Mouse (Mus musculus): ENCODE measurements around the gene Ryr3. TPM values are rescaled to one million over a fixed set of nuclear protein-coding genes. Genes with fewer than 3 reads are reported as not detected.

Gene Ryr3
- polyA plus RNA-seq, 1 experiment = 0.76 TPM

DNA sequence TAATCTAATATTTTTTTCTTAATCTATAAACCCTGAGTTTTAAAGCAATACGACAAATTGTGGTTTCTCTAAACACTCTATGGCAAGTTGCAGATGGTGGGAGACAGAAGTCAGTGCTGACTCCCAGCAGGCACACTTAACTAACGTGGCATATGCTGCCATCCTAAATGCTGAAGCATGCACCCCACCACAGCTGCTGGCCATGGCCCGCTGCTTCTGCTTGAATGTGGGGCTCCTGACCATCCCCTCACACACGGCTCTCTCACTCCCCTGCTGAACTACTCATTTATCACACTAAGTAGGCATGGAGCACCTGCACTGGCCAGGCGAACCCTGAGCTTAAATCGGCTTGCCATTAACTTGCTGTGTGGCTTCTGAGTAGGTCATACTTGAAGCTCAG, 29.7 kb downstream of the Ryr3 start:
- Histone ChIP-seq H3K4me1 (ENCODE audit: control insufficient read depth, insufficient read depth, low read length) (no peaks in the 10 kb centered on the region), H3K4me3 (ENCODE audit: insufficient read depth, low read length) (no peak overlapping the region), H3K27ac (ENCODE audit: insufficient read depth, low read length) (no peak overlapping the region)
- TF ChIP-seq CTCF (IDR thresholded peaks at IDR 0.05; ENCODE audit: borderline replicate concordance, insufficient read depth, low read length) = no peak

GRCm38 (mm10) chr2:113181701-113182100, 35.2 kb downstream of the Ryr3 start:
- H3K4me1 ChIP-seq (ENCODE audit: control insufficient read depth, insufficient read depth, low read length) = no peaks in the 10 kb centered on the region
- no peak overlapping the region for H3K27ac ChIP-seq (ENCODE audit: insufficient read depth, low read length)
- TF ChIP-seq POLR2A (IDR thresholded peaks at IDR 0.05; ENCODE audit: low read depth, low read length) (no peak), CTCF (IDR thresholded peaks at IDR 0.05; ENCODE audit: borderline replicate concordance, insufficient read depth, low read length) (no peak)
- H3K4me3 ChIP-seq (ENCODE audit: insufficient read depth, low read length) = no peak overlapping the region

DNA sequence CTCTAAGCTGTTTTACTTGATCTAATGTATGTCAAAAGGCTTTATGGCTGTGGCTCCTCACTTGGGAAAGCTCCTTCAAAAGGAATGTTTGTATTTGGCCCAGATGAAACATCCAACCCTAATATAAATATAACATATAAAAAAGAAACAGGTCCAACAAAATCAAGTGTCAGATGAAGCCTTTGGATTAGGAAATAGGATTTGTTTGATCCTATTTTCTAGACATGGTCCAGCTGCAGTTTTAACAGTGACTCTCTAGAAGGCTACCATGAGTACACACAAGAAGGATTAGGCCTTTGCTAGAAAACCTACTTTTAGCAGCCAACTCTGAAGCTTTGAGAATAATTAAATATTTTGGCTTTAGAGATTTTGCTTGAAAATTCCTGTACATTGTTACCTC, 38.8 kb downstream of the Ryr3 start:
- Histone ChIP-seq H3K4me1 (ENCODE audit: control insufficient read depth, insufficient read depth, low read length) (no peaks in the 10 kb centered on the region), H3K27ac (ENCODE audit: insufficient read depth, low read length) (no peak overlapping the region), H3K4me3 (ENCODE audit: insufficient read depth, low read length) (no peak overlapping the region)
- no peak for TF ChIP-seq POLR2A (IDR thresholded peaks at IDR 0.05; ENCODE audit: low read depth, low read length)
- TF ChIP-seq CTCF (IDR thresholded peaks at IDR 0.05; ENCODE audit: borderline replicate concordance, insufficient read depth, low read length) = no peak

GRCm38 (mm10) chr2:113176337-113176736, 40.6 kb downstream of the Ryr3 start:
- TF ChIP-seq POLR2A (IDR thresholded peaks at IDR 0.05; ENCODE audit: low read depth, low read length) (no peak), CTCF (IDR thresholded peaks at IDR 0.05; ENCODE audit: borderline replicate concordance, insufficient read depth, low read length) (no peak)
- H3K27ac ChIP-seq (ENCODE audit: insufficient read depth, low read length) = no peak overlapping the region
- no peaks in the 10 kb centered on the region; the same call in 1 of the 2 replicates for H3K4me1 ChIP-seq (ENCODE audit: control insufficient read depth, insufficient read depth, low read length)
- no peak overlapping the region for H3K4me3 ChIP-seq (ENCODE audit: insufficient read depth, low read length)

DNA sequence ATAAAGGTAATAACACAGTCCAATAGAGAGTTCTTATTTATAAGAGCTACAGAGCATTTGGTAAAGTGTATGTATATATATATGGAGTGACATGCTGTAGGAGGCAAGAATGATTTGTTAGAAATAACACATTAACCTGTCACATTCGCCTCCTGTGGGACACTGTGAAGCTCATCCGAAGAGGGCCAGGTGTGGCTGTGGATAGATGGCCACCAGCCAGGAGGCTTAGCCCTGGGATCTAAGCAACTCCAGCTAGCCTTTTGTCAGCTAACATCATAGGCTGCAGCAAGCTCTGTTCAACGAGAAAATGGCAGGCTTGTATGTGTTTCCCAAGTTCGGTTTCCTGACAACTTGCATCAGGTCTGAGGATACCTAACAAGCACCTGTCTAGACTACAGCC, 48.8 kb downstream of the Ryr3 start:
- H3K4me3 ChIP-seq (ENCODE audit: insufficient read depth, low read length) = no peak overlapping the region
- TF ChIP-seq POLR2A (IDR thresholded peaks at IDR 0.05; ENCODE audit: low read depth, low read length) (no peak), CTCF (IDR thresholded peaks at IDR 0.05; ENCODE audit: borderline replicate concordance, insufficient read depth, low read length) (no peak)
- H3K4me1 ChIP-seq (ENCODE audit: control insufficient read depth, insufficient read depth, low read length) = no peaks in the 10 kb centered on the region; the same call in 1 of the 2 replicates
- no peak overlapping the region for H3K27ac ChIP-seq (ENCODE audit: insufficient read depth, low read length)

GRCm38 (mm10) chr2:113161494-113161893, 55.4 kb downstream of the Ryr3 start:
- H3K27ac ChIP-seq (ENCODE audit: insufficient read depth, low read length) = no peak overlapping the region
- no peak overlapping the region for H3K4me3 ChIP-seq (ENCODE audit: insufficient read depth, low read length)
- TF ChIP-seq POLR2A (IDR thresholded peaks at IDR 0.05; ENCODE audit: low read depth, low read length) (no peak), CTCF (IDR thresholded peaks at IDR 0.05; ENCODE audit: borderline replicate concordance, insufficient read depth, low read length) (no peak)
- no peaks in the 10 kb centered on the region for H3K4me1 ChIP-seq (ENCODE audit: control insufficient read depth, insufficient read depth, low read length)

DNA sequence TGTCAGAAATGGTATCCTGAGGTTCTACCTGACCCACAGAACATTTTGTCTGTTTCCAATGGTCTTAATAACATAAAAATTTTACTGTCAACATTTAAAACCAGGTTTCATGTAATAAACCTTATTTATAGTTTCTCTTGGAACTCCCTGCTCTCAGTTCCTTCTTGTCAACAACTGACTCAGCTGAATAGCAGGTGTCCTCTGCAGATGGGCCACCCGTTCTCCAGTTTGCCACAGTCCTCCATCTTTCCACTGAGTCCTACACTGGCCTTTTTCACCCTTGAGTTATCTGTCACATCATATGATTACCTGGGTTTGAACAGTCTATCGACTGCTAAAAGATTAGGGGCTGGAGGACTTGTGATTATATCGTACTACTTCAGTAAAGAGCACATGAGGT, 79.1 kb downstream of the Ryr3 start:
- Histone ChIP-seq H3K27ac (ENCODE audit: insufficient read depth, low read length) (no peak overlapping the region), H3K4me3 (ENCODE audit: insufficient read depth, low read length) (no peak overlapping the region), H3K4me1 (ENCODE audit: control insufficient read depth, insufficient read depth, low read length) (no peaks in the 10 kb centered on the region)
- TF ChIP-seq POLR2A (IDR thresholded peaks at IDR 0.05; ENCODE audit: low read depth, low read length) = no peak
- no peak for TF ChIP-seq CTCF (IDR thresholded peaks at IDR 0.05; ENCODE audit: borderline replicate concordance, insufficient read depth, low read length)

GRCm38 (mm10) chr2:113123476-113123875, 93.4 kb downstream of the Ryr3 start:
- TF ChIP-seq POLR2A (IDR thresholded peaks at IDR 0.05; ENCODE audit: low read depth, low read length) = no peak
- TF ChIP-seq CTCF (IDR thresholded peaks at IDR 0.05; ENCODE audit: borderline replicate concordance, insufficient read depth, low read length) = no peak
- H3K4me3 ChIP-seq (ENCODE audit: insufficient read depth, low read length) = no peak overlapping the region
- no peaks in the 10 kb centered on the region for H3K4me1 ChIP-seq (ENCODE audit: control insufficient read depth, insufficient read depth, low read length)
- no peak overlapping the region for H3K27ac ChIP-seq (ENCODE audit: insufficient read depth, low read length)

GRCm38 (mm10) chr2:113119080-113119479, 97.8 kb downstream of the Ryr3 start:
- H3K27ac ChIP-seq (ENCODE audit: insufficient read depth, low read length) = no peak overlapping the region
- H3K4me1 ChIP-seq (ENCODE audit: control insufficient read depth, insufficient read depth, low read length) = no peaks in the 10 kb centered on the region
- H3K4me3 ChIP-seq (ENCODE audit: insufficient read depth, low read length) = no peak overlapping the region
- no peak for TF ChIP-seq CTCF (IDR thresholded peaks at IDR 0.05; ENCODE audit: borderline replicate concordance, insufficient read depth, low read length)
- no peak for TF ChIP-seq POLR2A (IDR thresholded peaks at IDR 0.05; ENCODE audit: low read depth, low read length)

DNA sequence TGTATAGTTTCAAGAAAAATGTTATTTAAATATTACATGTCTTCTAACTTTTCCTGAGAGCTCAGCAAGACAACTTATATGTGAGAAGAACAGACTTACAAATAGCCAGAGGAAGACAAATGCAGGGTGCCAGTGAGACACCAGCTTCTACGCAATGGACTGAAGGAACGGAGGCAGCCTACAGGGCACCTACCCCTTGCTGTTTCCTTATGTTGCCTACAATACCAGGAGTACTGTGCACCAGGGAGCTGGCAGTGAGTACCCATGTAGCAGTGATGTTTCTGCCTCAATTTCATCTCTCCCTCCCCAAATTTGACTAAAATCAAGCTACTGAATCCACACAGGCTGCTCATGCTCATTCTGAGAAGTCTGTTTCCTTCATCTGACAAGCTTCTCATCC, 100.1 kb downstream of the Ryr3 start:
- Histone ChIP-seq H3K27ac (ENCODE audit: insufficient read depth, low read length) (no peak overlapping the region), H3K4me3 (ENCODE audit: insufficient read depth, low read length) (no peak overlapping the region)
- TF ChIP-seq POLR2A (IDR thresholded peaks at IDR 0.05; ENCODE audit: low read depth, low read length) = no peak
- TF ChIP-seq CTCF (IDR thresholded peaks at IDR 0.05; ENCODE audit: borderline replicate concordance, insufficient read depth, low read length) = no peak

DNA sequence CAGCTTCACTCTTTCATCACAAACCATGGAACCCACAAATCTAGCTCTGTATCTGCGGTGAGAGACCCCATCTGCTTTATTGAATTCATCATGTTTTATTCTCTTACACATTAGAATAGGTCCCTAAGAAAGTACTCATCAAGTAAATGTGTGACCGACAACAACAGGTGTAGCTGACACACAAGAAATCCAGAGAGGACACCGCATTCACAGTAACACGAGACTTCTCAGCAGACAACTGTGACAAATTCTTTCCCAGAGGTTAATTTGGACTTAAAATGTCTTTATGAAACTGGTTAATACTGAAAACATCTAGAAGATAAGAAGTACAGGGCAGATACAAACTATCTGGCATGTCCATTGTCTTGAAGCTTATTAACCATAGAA, 101.0 kb downstream of the Ryr3 start:
- Histone ChIP-seq H3K27ac (ENCODE audit: insufficient read depth, low read length) (no peak overlapping the region), H3K4me3 (ENCODE audit: insufficient read depth, low read length) (no peak overlapping the region), H3K4me1 (ENCODE audit: control insufficient read depth, insufficient read depth, low read length) (no peaks in the 10 kb centered on the region)
- TF ChIP-seq POLR2A (IDR thresholded peaks at IDR 0.05; ENCODE audit: low read depth, low read length) (no peak), CTCF (IDR thresholded peaks at IDR 0.05; ENCODE audit: borderline replicate concordance, insufficient read depth, low read length) (no peak)

More for the DNA sequence above, 100.1 kb downstream of the Ryr3 start:
- no peaks in the 10 kb centered on the region for H3K4me1 ChIP-seq (ENCODE audit: control insufficient read depth, insufficient read depth, low read length)
